Comparison of ENCODE assay signal across 12 mouse cellular contexts in genomic region chr9:45664326-45664725, GRCm38 (mm10).
DNase-seq lines count a peak whose midpoint lies in the region; ATAC-seq and TF ChIP-seq lines count a peak whose summit lies in the region.
"Had no signal": no experiment of that assay in that cellular context is flagged by ENCODE, and none has a peak within 500 bp of the region (broad histone marks: within the 10 kb centered on the region; RNA-seq: fewer than 3 reads in every experiment).

No protein-coding gene starts in this region.

- H3K4me2 ChIP-seq in embryonic facial prominence, embryonic 13.5 days: no peak overlapping the region
- H3K4me2 ChIP-seq in hindbrain, embryonic 14.5 days (replicated peaks): peak overlapping the region; percentile 15; the same call in 1 of the 2 replicates
- H3K4me2 ChIP-seq in midbrain, embryonic 15.5 days: no peak overlapping the region
- H3K4me2 ChIP-seq: liver, embryonic 11.5 days had no signal

- H3K79me2 ChIP-seq in heart, adult 2 months (replicated peaks; ENCODE audit: control insufficient read depth, insufficient read depth, low read length): no peaks in the 10 kb centered on the region

- H3K4me3 ChIP-seq in cerebellum, adult 2 months (replicated peaks; ENCODE audit: insufficient read depth, low read depth, low read length): no peak overlapping the region
- no peak overlapping the region for H3K4me3 ChIP-seq in embryonic facial prominence, embryonic 13.5 days
- no peak overlapping the region for H3K4me3 ChIP-seq in hindbrain, embryonic 14.5 days (replicated peaks; ENCODE audit: low read length)
- H3K4me3 ChIP-seq in midbrain, embryonic 15.5 days: no peak overlapping the region
- no peak overlapping the region for H3K4me3 ChIP-seq in heart, adult 2 months

- H3K4me1 ChIP-seq in cerebellum, adult 2 months (ENCODE audit: control insufficient read depth, insufficient read depth, low read length): peaks cover 18% of the 10 kb centered on the region
- peaks cover 31% of the 10 kb centered on the region for H3K4me1 ChIP-seq in embryonic facial prominence, embryonic 13.5 days
- peaks cover 45% of the 10 kb centered on the region for H3K4me1 ChIP-seq in hindbrain, embryonic 14.5 days (replicated peaks; ENCODE audit: control insufficient read depth, insufficient read depth, low read length)
- peaks cover 48% of the 10 kb centered on the region for H3K4me1 ChIP-seq in midbrain, embryonic 15.5 days
- no peaks in the 10 kb centered on the region for H3K4me1 ChIP-seq in heart, adult 2 months (ENCODE audit: control insufficient read depth, insufficient read depth, low read length)

- TF ChIP-seq CTCF in cerebellum, adult 2 months (IDR thresholded peaks at IDR 0.05; ENCODE audit: borderline replicate concordance, insufficient read depth, low read depth, low read length): no peak
- no peak for TF ChIP-seq CTCF in heart, adult 2 months (IDR thresholded peaks at IDR 0.05)

- no peak overlapping the region for H3K27ac ChIP-seq in cerebellum, adult 2 months (ENCODE audit: insufficient read depth, low read length)
- peak overlapping the region; percentile 22; the same call in 1 of the 2 replicates for H3K27ac ChIP-seq in embryonic facial prominence, embryonic 13.5 days
- H3K27ac ChIP-seq in hindbrain, embryonic 14.5 days: peak overlapping the region; percentile 90
- H3K27ac ChIP-seq in midbrain, embryonic 15.5 days: peak overlapping the region; percentile 87
- no peak overlapping the region for H3K27ac ChIP-seq in heart, adult 2 months

- intact Hi-C loops in heart, adult 2 months (cut with DNase I): no loop called here

- H3K9me3 ChIP-seq in embryonic facial prominence, embryonic 13.5 days: no peaks in the 10 kb centered on the region
- no peaks in the 10 kb centered on the region for H3K9me3 ChIP-seq in hindbrain, embryonic 14.5 days (ENCODE audit: control insufficient read depth, low read length)
- H3K9me3 ChIP-seq in midbrain, embryonic 15.5 days: no peaks in the 10 kb centered on the region
- H3K9me3 ChIP-seq: G1E had no signal

- no peaks in the 10 kb centered on the region for H3K27me3 ChIP-seq in cerebellum, adult 2 months (ENCODE audit: control insufficient read depth, insufficient read depth, low read length)
- no peaks in the 10 kb centered on the region for H3K27me3 ChIP-seq in embryonic facial prominence, embryonic 13.5 days
- no peaks in the 10 kb centered on the region for H3K27me3 ChIP-seq in hindbrain, embryonic 14.5 days (ENCODE audit: control insufficient read depth, insufficient read depth, low read length)
- H3K27me3 ChIP-seq in midbrain, embryonic 15.5 days (replicated peaks): no peaks in the 10 kb centered on the region
- no peaks in the 10 kb centered on the region for H3K27me3 ChIP-seq in heart, adult 2 months (ENCODE audit: control insufficient read depth, insufficient read depth, low read length)

- H3K36me3 ChIP-seq in embryonic facial prominence, embryonic 13.5 days: no peaks in the 10 kb centered on the region
- H3K36me3 ChIP-seq in hindbrain, embryonic 14.5 days (replicated peaks; ENCODE audit: control insufficient read depth, insufficient read depth): no peaks in the 10 kb centered on the region
- no peaks in the 10 kb centered on the region for H3K36me3 ChIP-seq in midbrain, embryonic 15.5 days (replicated peaks)
- H3K36me3 ChIP-seq in heart, adult 2 months (ENCODE audit: control insufficient read depth, insufficient read depth, low read length): no peaks in the 10 kb centered on the region
- H3K36me3 ChIP-seq: G1E had no signal

- 70% methylated on average over 6 of the region's 6 CpGs for WGBS in cerebellum, adult 2 months
- WGBS in embryonic facial prominence, embryonic 13.5 days: 81% methylated on average over 6 of the region's 6 CpGs
- 44% methylated on average over 6 of the region's 6 CpGs for WGBS in hindbrain, embryonic 14.5 days
- WGBS in midbrain, embryonic 15.5 days: 40% methylated on average over 6 of the region's 6 CpGs
- WGBS in heart, adult 2 months: 78% methylated on average over 6 of the region's 6 CpGs

- H3K9ac ChIP-seq in embryonic facial prominence, embryonic 13.5 days: no peak overlapping the region
- peak overlapping the region; percentile 34; the same call in 1 of the 2 replicates for H3K9ac ChIP-seq in hindbrain, embryonic 14.5 days
- H3K9ac ChIP-seq in midbrain, embryonic 15.5 days: no peak overlapping the region
- H3K9ac ChIP-seq in heart, adult 2 months (ENCODE audit: low read depth, low read length): no peak overlapping the region

- DNase-seq in cerebellum, postnatal 10 days: peak; percentile 81 to 85
- no peak for DNase-seq in cerebellum, adult 2 months
- DNase-seq in hindbrain, embryonic 14.5 days (ENCODE audit: low spot score): no peak
- DNase-seq in spleen, adult 12 weeks (ENCODE audit: low spot score): no peak
- DNase-seq in heart, adult 2 months: no peak
- no peak for DNase-seq in kidney, postnatal 10 days
- DNase-seq: heart, postnatal 10 days; thymus, adult 18-20 months had no signal

- ATAC-seq in embryonic facial prominence, embryonic 13.5 days (ENCODE audit: insufficient number of reproducible peaks, insufficient read depth, low FRiP score, low TSS enrichment, low read depth): no peak
- no peak for ATAC-seq in hindbrain, embryonic 14.5 days (ENCODE audit: low FRiP score)
- ATAC-seq in midbrain, embryonic 15.5 days (replicated peaks): no peak

- TF ChIP-seq EP300 in heart, adult 2 months (IDR thresholded peaks at IDR 0.05; ENCODE audit: insufficient read depth, low read depth, low read length): no peak

- TF ChIP-seq POLR2A in cerebellum, adult 2 months (IDR thresholded peaks at IDR 0.05; ENCODE audit: borderline replicate concordance, insufficient read depth, low read length): no peak
- TF ChIP-seq POLR2A in heart, adult 2 months (IDR thresholded peaks at IDR 0.05; ENCODE audit: insufficient read depth, low read depth, low read length): no peak

Comparison
In these comparisons a context has a peak if more than half of its experiments do, and no peak if none do; other contexts are left out.
1. DNase-seq: peak in cerebellum, postnatal 10 days (2 of 2); none in cerebellum, adult 2 months (0 of 2), hindbrain, embryonic 14.5 days (single experiment), spleen, adult 12 weeks (single experiment), heart, adult 2 months (0 of 2) and kidney, postnatal 10 days (single experiment).
2. H3K27ac ChIP-seq: peak in embryonic facial prominence, embryonic 13.5 days (single experiment), hindbrain, embryonic 14.5 days (single experiment) and midbrain, embryonic 15.5 days (single experiment); none in cerebellum, adult 2 months (single experiment) and heart, adult 2 months (single experiment).